Mouse (Mus musculus): ENCODE measurements around the gene Stn1. TPM values are rescaled to one million over a fixed set of nuclear protein-coding genes. Genes with fewer than 3 reads are reported as not detected.

Gene Stn1
- total and polyA plus RNA-seq, 2 experiments from 2014 or later, result 20.1 to 71.6 TPM

DNA sequence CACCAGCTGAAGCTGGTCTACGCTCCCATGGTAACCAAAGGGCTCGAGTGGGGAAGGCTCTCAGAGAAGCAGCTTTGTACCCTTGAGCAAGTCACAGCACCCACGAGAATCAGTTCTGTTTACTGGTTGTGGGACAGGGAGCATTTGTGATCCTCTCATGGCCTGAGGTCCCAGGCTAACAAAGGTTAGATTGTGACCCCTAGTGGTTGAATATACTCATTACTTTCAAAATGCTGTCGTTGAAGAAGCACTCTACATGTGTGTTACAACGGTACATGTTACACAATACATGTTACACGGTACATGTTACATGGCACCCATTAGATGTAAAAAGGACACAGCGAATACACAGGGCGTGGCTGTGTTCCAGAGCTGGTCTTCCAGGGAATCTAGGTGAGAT lies 34.7 kb downstream of the Stn1 start:
- Histone ChIP-seq H3K9me3 (replicated peaks; ENCODE audit: control insufficient read depth, low read length) (no peaks in the 10 kb centered on the region), H3K9ac (replicated peaks; ENCODE audit: low read depth, low read length) (no peak overlapping the region), H3K27me3 (ENCODE audit: control insufficient read depth, insufficient read depth, low read length) (no peaks in the 10 kb centered on the region), H3K4me1 (ENCODE audit: control insufficient read depth, insufficient read depth) (no peaks in the 10 kb centered on the region), H3K4me3 (ENCODE audit: low read depth, low read length) (no peak overlapping the region), H3K36me3 (replicated peaks; ENCODE audit: control insufficient read depth, insufficient read depth, low read length) (no peaks in the 10 kb centered on the region), H3K4me2 (ENCODE audit: low read depth, low read length) (no peak overlapping the region), H3K27ac (ENCODE audit: low read depth) (no peak overlapping the region)
- ATAC-seq (ENCODE audit: insufficient read depth, low read depth), result peak; percentile 13; the same call in 1 of the 2 replicates
- TF ChIP-seq EP300 (IDR thresholded peaks at IDR 0.05; ENCODE audit: low read depth) (no peak), CTCF (IDR thresholded peaks at IDR 0.05; ENCODE audit: low read depth) (peak; percentile 62)
- no peak for DNase-seq (ENCODE audit: low spot score)
- 76% methylated on average over 8 of the region's 8 CpGs for whole genome bisulfite sequencing

- WGBS, result 71% methylated on average over 11 of the region's 11 CpGs
- Histone ChIP-seq H3K4me3 (ENCODE audit: low read depth, low read length) (no peak overlapping the region), H3K9ac (replicated peaks; ENCODE audit: low read depth, low read length) (no peak overlapping the region), H3K4me1 (ENCODE audit: control insufficient read depth, insufficient read depth) (no peaks in the 10 kb centered on the region), H3K36me3 (replicated peaks; ENCODE audit: control insufficient read depth, insufficient read depth, low read length) (no peaks in the 10 kb centered on the region), H3K4me2 (ENCODE audit: low read depth, low read length) (no peak overlapping the region), H3K27ac (ENCODE audit: low read depth) (no peak overlapping the region), H3K9me3 (replicated peaks; ENCODE audit: control insufficient read depth, low read length) (no peaks in the 10 kb centered on the region), H3K27me3 (ENCODE audit: control insufficient read depth, insufficient read depth, low read length) (no peaks in the 10 kb centered on the region)
- ATAC-seq (ENCODE audit: insufficient read depth, low read depth), result no peak
- DNase-seq (ENCODE audit: low spot score), result no peak
- no peak for TF ChIP-seq EP300 (IDR thresholded peaks at IDR 0.05; ENCODE audit: low read depth)
- no peak; the same call in 1 of the 2 replicates for TF ChIP-seq CTCF (IDR thresholded peaks at IDR 0.05; ENCODE audit: low read depth)
Observed at GRCm38 (mm10) chr19:47500389-47501011, 36.8 kb downstream of the Stn1 start.

DNA sequence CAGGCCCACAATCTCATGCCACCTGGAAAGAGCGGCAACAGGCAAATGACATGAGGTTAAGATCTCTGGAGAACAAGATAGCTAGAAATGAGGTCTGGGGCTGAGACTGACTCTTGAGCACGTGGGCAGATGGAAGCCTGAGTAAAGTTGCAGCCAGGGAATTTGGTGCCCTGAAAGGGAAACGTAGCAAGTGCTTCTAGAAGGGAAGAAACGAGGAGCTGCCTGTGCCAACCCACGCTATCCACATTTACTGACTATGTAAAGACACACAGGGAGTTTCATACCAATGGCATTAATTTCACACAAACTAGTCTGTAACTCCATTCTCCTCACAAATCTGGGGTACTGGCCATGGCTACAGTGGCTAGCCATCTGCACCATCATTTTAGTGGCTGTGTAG lies 37.5 kb downstream of the Stn1 start:
- H3K9ac ChIP-seq (replicated peaks; ENCODE audit: low read depth, low read length), result no peak overlapping the region
- WGBS, result 76% methylated on average over 5 of the region's 5 CpGs
- no peak overlapping the region for H3K4me3 ChIP-seq (ENCODE audit: low read depth, low read length)
- no peaks in the 10 kb centered on the region for H3K36me3 ChIP-seq (replicated peaks; ENCODE audit: control insufficient read depth, insufficient read depth, low read length)
- H3K27ac ChIP-seq (ENCODE audit: low read depth), result no peak overlapping the region
- no peak overlapping the region for H3K4me2 ChIP-seq (ENCODE audit: low read depth, low read length)
- DNase-seq (ENCODE audit: low spot score) (no peak), ATAC-seq (ENCODE audit: insufficient read depth, low read depth) (no peak)
- no peak for TF ChIP-seq EP300 (IDR thresholded peaks at IDR 0.05; ENCODE audit: low read depth)
- TF ChIP-seq CTCF (IDR thresholded peaks at IDR 0.05; ENCODE audit: low read depth), result no peak
- no peaks in the 10 kb centered on the region for H3K4me1 ChIP-seq (ENCODE audit: control insufficient read depth, insufficient read depth)
- H3K9me3 ChIP-seq (replicated peaks; ENCODE audit: control insufficient read depth, low read length), result no peaks in the 10 kb centered on the region
- no peaks in the 10 kb centered on the region for H3K27me3 ChIP-seq (ENCODE audit: control insufficient read depth, insufficient read depth, low read length)

DNA sequence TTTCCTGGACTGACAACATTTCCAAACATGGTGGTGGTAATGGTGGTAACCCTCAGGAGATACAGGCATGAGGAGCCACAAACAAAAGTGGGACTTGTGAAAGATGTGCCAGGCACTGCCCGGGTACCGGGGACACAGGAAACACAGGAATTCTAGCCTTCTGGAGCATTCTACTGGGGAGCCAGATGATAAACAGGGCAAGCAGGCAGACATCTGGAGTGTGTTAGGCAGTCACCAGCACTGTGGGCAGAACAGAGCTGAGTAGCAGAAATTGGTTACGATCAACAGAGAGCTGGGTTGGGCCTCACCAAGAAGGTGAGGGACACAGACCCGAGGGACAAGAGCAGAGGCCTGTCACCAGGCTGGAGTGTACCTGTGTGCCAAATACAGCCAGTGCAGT lies 38.4 kb downstream of the Stn1 start:
- no peaks in the 10 kb centered on the region for H3K27me3 ChIP-seq (ENCODE audit: control insufficient read depth, insufficient read depth, low read length)
- no peak overlapping the region for H3K9ac ChIP-seq (replicated peaks; ENCODE audit: low read depth, low read length)
- ATAC-seq (ENCODE audit: insufficient read depth, low read depth) (no peak), DNase-seq (ENCODE audit: low spot score) (no peak)
- H3K27ac ChIP-seq (ENCODE audit: low read depth), result no peak overlapping the region
- no peaks in the 10 kb centered on the region for H3K4me1 ChIP-seq (ENCODE audit: control insufficient read depth, insufficient read depth)
- H3K9me3 ChIP-seq (replicated peaks; ENCODE audit: control insufficient read depth, low read length), result no peaks in the 10 kb centered on the region
- TF ChIP-seq CTCF (IDR thresholded peaks at IDR 0.05; ENCODE audit: low read depth) (no peak), EP300 (IDR thresholded peaks at IDR 0.05; ENCODE audit: low read depth) (no peak)
- WGBS, result 23% methylated on average over 4 of the region's 4 CpGs
- H3K36me3 ChIP-seq (replicated peaks; ENCODE audit: control insufficient read depth, insufficient read depth, low read length), result no peaks in the 10 kb centered on the region
- H3K4me2 ChIP-seq (ENCODE audit: low read depth, low read length), result no peak overlapping the region
- H3K4me3 ChIP-seq (ENCODE audit: low read depth, low read length), result no peak overlapping the region

- WGBS, result 92% methylated on average over 6 of the region's 6 CpGs
- no peak for ATAC-seq (ENCODE audit: insufficient read depth, low read depth)
- H3K4me1 ChIP-seq (ENCODE audit: control insufficient read depth, insufficient read depth), result no peaks in the 10 kb centered on the region
Observed at GRCm38 (mm10) chr19:47497736-47498135, 39.6 kb downstream of the Stn1 start.

GRCm38 (mm10) chr19:47497313-47497712 lies 40.0 kb downstream of the Stn1 start:
- Histone ChIP-seq H3K4me3 (ENCODE audit: low read depth, low read length) (no peak overlapping the region), H3K4me2 (ENCODE audit: low read depth, low read length) (no peak overlapping the region), H3K36me3 (replicated peaks; ENCODE audit: control insufficient read depth, insufficient read depth, low read length) (no peaks in the 10 kb centered on the region), H3K9me3 (replicated peaks; ENCODE audit: control insufficient read depth, low read length) (no peaks in the 10 kb centered on the region), H3K27ac (ENCODE audit: low read depth) (no peak overlapping the region), H3K9ac (replicated peaks; ENCODE audit: low read depth, low read length) (no peak overlapping the region), H3K4me1 (ENCODE audit: control insufficient read depth, insufficient read depth) (no peaks in the 10 kb centered on the region), H3K27me3 (ENCODE audit: control insufficient read depth, insufficient read depth, low read length) (no peaks in the 10 kb centered on the region)
- 85% methylated on average over 9 of the region's 9 CpGs for WGBS
- DNase-seq (ENCODE audit: low spot score) (no peak), ATAC-seq (ENCODE audit: insufficient read depth, low read depth) (no peak)
- no peak for TF ChIP-seq EP300 (IDR thresholded peaks at IDR 0.05; ENCODE audit: low read depth)
- TF ChIP-seq CTCF (IDR thresholded peaks at IDR 0.05; ENCODE audit: low read depth), result no peak

More at GRCm38 (mm10) chr19:47497736-47498135, 39.6 kb downstream of the Stn1 start:
- Histone ChIP-seq H3K27me3 (ENCODE audit: control insufficient read depth, insufficient read depth, low read length) (no peaks in the 10 kb centered on the region), H3K4me3 (ENCODE audit: low read depth, low read length) (no peak overlapping the region), H3K27ac (ENCODE audit: low read depth) (no peak overlapping the region), H3K9ac (replicated peaks; ENCODE audit: low read depth, low read length) (no peak overlapping the region), H3K36me3 (replicated peaks; ENCODE audit: control insufficient read depth, insufficient read depth, low read length) (no peaks in the 10 kb centered on the region), H3K4me2 (ENCODE audit: low read depth, low read length) (no peak overlapping the region), H3K9me3 (replicated peaks; ENCODE audit: control insufficient read depth, low read length) (no peaks in the 10 kb centered on the region)
- TF ChIP-seq CTCF (IDR thresholded peaks at IDR 0.05; ENCODE audit: low read depth), result no peak
- no peak for TF ChIP-seq EP300 (IDR thresholded peaks at IDR 0.05; ENCODE audit: low read depth)
- DNase-seq (ENCODE audit: low spot score), result no peak
